Mouse (Mus musculus): ENCODE data around the gene Cldn9. TPM values are rescaled to one million over a fixed set of nuclear protein-coding genes. Genes with fewer than 3 reads are reported as not detected.
A peak's percentile ranks its signal among the peaks of the same experiment; 100 is the strongest.

Gene Cldn9
- total and polyA plus RNA-seq, 2 experiments, result not detected

DNA sequence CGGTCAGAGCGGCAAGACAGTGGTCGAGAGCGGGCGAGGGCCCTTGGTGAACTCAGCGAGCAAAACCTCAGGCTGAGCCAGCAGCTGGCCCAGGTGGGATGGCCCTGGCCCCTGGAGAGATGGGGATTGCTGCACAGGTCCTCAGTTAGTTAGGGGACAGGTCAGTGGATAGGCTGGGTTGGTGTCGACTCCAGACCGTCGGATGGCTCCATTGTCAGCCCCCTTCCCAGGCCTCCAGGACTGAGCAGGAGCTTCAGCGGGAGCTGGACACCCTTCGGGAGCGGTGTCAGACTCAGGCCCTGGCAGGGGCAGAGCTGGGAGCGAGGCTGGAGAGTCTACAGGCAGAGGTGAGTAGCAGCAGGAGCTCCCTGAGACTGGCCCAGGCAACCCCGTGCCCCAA, 18.3 kb downstream of the Cldn9 start:
- TF ChIP-seq POLR2A (IDR thresholded peaks at IDR 0.05; ENCODE audit: extremely low read depth, insufficient read depth, low read length) (no peak), CTCF (IDR thresholded peaks at IDR 0.05; ENCODE audit: low read depth, low read length) (no peak)
- H3K9ac ChIP-seq (ENCODE audit: low read depth, low read length), result no peak overlapping the region

DNA sequence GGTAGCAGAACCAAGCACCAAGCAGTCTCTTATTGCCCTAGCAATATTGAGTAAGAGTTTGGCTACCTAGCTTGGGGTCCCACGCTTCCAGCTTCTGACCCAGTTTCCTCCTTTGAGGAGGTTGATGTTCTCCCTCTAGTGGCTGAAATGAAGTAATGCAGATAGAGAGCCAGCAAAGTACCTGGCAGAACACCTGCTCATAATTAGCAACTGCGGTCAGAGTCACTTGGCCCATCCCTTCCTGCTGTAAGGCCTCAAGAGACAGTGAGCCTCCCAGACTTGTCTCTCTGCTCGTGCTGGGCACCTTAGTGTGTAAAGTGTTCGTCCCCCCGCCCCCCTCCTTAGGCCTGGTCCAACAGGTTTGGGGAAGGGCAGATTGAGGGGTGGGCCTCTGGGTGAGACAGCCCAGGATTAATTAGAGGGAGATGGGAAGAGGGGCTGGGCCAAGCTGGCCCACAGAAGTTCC, 19.2 kb downstream of the Cldn9 start:
- no peak for TF ChIP-seq POLR2A (IDR thresholded peaks at IDR 0.05; ENCODE audit: extremely low read depth, insufficient read depth, low read length)
- TF ChIP-seq CTCF (IDR thresholded peaks at IDR 0.05; ENCODE audit: low read depth, low read length), result peak; percentile 42
- WGBS, result 24% methylated on average over 5 of the region's 5 CpGs
- peak; percentile 33 for DNase-seq (ENCODE audit: extremely low read depth, low read depth, low spot score)

More for the DNA sequence above, 18.3 kb downstream of the Cldn9 start:
- no peak overlapping the region for H3K4me3 ChIP-seq (ENCODE audit: insufficient read depth, low read depth, low read length)
- no peak overlapping the region for H3K27ac ChIP-seq (replicated peaks; ENCODE audit: insufficient read depth, low read depth, low read length)
- 89% methylated on average over 14 of the region's 14 CpGs for WGBS
- H3K79me2 ChIP-seq (ENCODE audit: control insufficient read depth, insufficient read depth, low read length), result no peaks in the 10 kb centered on the region
- no peaks in the 10 kb centered on the region for H3K36me3 ChIP-seq (ENCODE audit: control insufficient read depth, insufficient read depth, low read length)
- 0 out of 2 replicates have a peak, but pooled peaks cover 4% of the 10 kb centered on the region for H3K27me3 ChIP-seq (ENCODE audit: control insufficient read depth, insufficient read depth, low read length)
- DNase-seq (ENCODE audit: extremely low read depth, low read depth, low spot score), result no peak
- no peaks in the 10 kb centered on the region for H3K4me1 ChIP-seq (ENCODE audit: control insufficient read depth, insufficient read depth, low read length)

DNA sequence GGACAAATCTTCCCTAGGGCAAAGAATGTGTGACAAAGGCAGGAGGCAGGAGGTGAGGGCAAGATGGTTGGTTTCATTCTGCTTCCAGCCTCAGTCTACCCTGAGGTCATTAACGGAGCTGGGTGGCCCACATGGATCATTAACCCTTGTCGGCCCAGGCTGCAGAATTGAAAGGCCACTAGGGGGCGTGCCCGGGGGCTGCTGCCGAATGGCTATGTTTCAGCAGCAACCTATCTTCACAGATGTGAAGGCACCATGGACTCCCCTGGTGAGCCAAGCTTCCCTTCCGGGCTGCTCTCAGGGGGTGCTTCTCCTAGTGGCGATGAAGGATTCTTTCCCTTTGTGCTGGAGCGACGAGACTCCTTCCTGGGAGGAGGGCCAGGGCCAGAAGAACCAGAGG, 22.3 kb downstream of the Cldn9 start:
- DNase-seq (ENCODE audit: extremely low read depth, low read depth, low spot score), result no peak
- 0 out of 2 replicates have a peak, but pooled peaks cover 4% of the 10 kb centered on the region for H3K27me3 ChIP-seq (ENCODE audit: control insufficient read depth, insufficient read depth, low read length)
- H3K79me2 ChIP-seq (ENCODE audit: control insufficient read depth, insufficient read depth, low read length), result no peaks in the 10 kb centered on the region
- WGBS, result 7% methylated on average over 9 of the region's 9 CpGs
- no peak for TF ChIP-seq POLR2A (IDR thresholded peaks at IDR 0.05; ENCODE audit: extremely low read depth, insufficient read depth, low read length)
- peak; percentile 51 for TF ChIP-seq CTCF (IDR thresholded peaks at IDR 0.05; ENCODE audit: low read depth, low read length)
- H3K4me3 ChIP-seq (ENCODE audit: insufficient read depth, low read depth, low read length), result no peak overlapping the region
- no peaks in the 10 kb centered on the region for H3K4me1 ChIP-seq (ENCODE audit: control insufficient read depth, insufficient read depth, low read length)
- no peak overlapping the region for H3K9ac ChIP-seq (ENCODE audit: low read depth, low read length)
- no peak overlapping the region for H3K27ac ChIP-seq (replicated peaks; ENCODE audit: insufficient read depth, low read depth, low read length)
- no peaks in the 10 kb centered on the region for H3K36me3 ChIP-seq (ENCODE audit: control insufficient read depth, insufficient read depth, low read length)

More for the DNA sequence above, 19.2 kb downstream of the Cldn9 start:
- no peak overlapping the region for H3K4me3 ChIP-seq (ENCODE audit: insufficient read depth, low read depth, low read length)
- no peaks in the 10 kb centered on the region for H3K4me1 ChIP-seq (ENCODE audit: control insufficient read depth, insufficient read depth, low read length)
- H3K36me3 ChIP-seq (ENCODE audit: control insufficient read depth, insufficient read depth, low read length), result no peaks in the 10 kb centered on the region
- H3K9ac ChIP-seq (ENCODE audit: low read depth, low read length), result no peak overlapping the region
- H3K27ac ChIP-seq (replicated peaks; ENCODE audit: insufficient read depth, low read depth, low read length), result no peak overlapping the region
- H3K79me2 ChIP-seq (ENCODE audit: control insufficient read depth, insufficient read depth, low read length), result no peaks in the 10 kb centered on the region
- 0 out of 2 replicates have a peak, but pooled peaks cover 4% of the 10 kb centered on the region for H3K27me3 ChIP-seq (ENCODE audit: control insufficient read depth, insufficient read depth, low read length)

DNA sequence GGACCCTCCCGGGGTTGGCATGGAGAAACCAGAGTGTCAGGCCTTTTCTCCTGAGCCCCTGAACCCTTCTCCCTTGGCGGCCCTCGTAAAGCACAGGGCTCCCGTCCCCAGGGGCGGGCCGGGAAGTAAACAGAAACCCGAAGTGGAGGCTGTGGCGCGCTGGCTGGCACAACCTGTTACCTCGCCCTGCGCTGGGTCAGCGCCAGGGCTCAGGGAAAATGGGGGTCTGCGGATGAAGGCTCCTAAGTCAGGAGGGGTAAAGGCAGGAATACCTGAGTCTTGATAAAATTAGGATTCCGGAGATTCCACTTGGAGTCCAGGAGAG, 23.0 kb downstream of the Cldn9 start:
- H3K27me3 ChIP-seq (ENCODE audit: control insufficient read depth, insufficient read depth, low read length), result 0 out of 2 replicates have a peak, but pooled peaks cover 4% of the 10 kb centered on the region
- 2% methylated on average over 14 of the region's 14 CpGs for WGBS

DNA sequence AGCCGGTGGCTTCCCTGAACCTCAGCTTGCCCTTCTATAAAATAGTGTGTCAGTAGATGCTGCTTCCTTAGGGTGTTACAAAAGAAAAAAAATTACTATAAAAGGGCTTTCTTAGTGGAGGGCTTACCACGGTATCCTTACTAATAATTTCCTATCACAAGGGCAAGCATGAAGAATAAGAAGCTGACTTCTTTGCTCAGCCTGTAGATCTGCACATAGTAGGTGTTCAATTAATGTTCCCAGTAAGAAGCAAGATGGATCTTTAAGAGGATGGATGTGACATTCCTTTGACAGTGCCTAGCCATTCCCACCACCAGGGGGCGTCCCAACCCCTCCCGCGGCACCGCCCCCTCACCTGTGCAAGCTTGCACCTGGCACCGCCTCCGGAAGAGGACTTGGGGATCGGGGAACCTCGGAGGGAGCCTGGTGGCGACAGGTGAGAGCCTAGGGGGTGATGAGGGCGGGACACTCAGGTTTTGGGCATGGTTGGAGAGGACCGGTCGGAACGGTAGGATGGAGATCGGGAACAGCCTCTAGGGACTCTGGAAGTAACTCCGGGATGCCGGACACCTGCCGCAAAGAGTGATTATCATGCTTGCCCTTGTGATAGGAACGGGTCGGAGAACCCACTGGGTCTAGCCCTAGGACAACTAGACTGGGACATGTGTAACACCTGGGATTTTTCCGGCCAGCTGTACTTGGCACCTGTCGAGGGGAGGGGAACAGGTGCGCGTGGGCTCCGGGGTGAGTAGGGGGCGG, 23.5 kb downstream of the Cldn9 start, which contains the start of gene Bicdl2:
Bicdl2 (plus strand) TSS at position 390 of the 759 bp plus-strand sequence.
- no peaks in the 10 kb centered on the region for H3K36me3 ChIP-seq (ENCODE audit: control insufficient read depth, insufficient read depth, low read length)
- H3K27ac ChIP-seq (replicated peaks; ENCODE audit: insufficient read depth, low read depth, low read length), result no peak within 1 kb of the TSS
- H3K79me2 ChIP-seq (ENCODE audit: control insufficient read depth, insufficient read depth, low read length), result no peaks in the 10 kb centered on the region
- DNase-seq (ENCODE audit: extremely low read depth, low read depth, low spot score), result peak; percentile 12
- H3K27me3 ChIP-seq (ENCODE audit: control insufficient read depth, insufficient read depth, low read length), result 0 out of 2 replicates have a peak, but pooled peaks cover 4% of the 10 kb centered on the region
- H3K9ac ChIP-seq (ENCODE audit: low read depth, low read length), result no peak within 1 kb of the TSS
- peak within 1 kb of the TSS; percentile 39; the same call in 1 of the 2 replicates for H3K4me3 ChIP-seq (ENCODE audit: insufficient read depth, low read depth, low read length)
- 3% methylated on average over 27 of the region's 27 CpGs for WGBS
- TF ChIP-seq POLR2A (IDR thresholded peaks at IDR 0.05; ENCODE audit: extremely low read depth, insufficient read depth, low read length) (no peak), CTCF (IDR thresholded peaks at IDR 0.05; ENCODE audit: low read depth, low read length) (peak; percentile 84)
- no peaks in the 10 kb centered on the region for H3K4me1 ChIP-seq (ENCODE audit: control insufficient read depth, insufficient read depth, low read length)

More for the DNA sequence above, 23.0 kb downstream of the Cldn9 start:
- no peak for DNase-seq (ENCODE audit: extremely low read depth, low read depth, low spot score)
- Histone ChIP-seq H3K4me1 (ENCODE audit: control insufficient read depth, insufficient read depth, low read length) (no peaks in the 10 kb centered on the region), H3K36me3 (ENCODE audit: control insufficient read depth, insufficient read depth, low read length) (no peaks in the 10 kb centered on the region), H3K9ac (ENCODE audit: low read depth, low read length) (no peak overlapping the region), H3K4me3 (ENCODE audit: insufficient read depth, low read depth, low read length) (peak overlapping the region; percentile 7; the same call in 1 of the 2 replicates), H3K27ac (replicated peaks; ENCODE audit: insufficient read depth, low read depth, low read length) (no peak overlapping the region), H3K79me2 (ENCODE audit: control insufficient read depth, insufficient read depth, low read length) (no peaks in the 10 kb centered on the region)
- TF ChIP-seq CTCF (IDR thresholded peaks at IDR 0.05; ENCODE audit: low read depth, low read length) (no peak), POLR2A (IDR thresholded peaks at IDR 0.05; ENCODE audit: extremely low read depth, insufficient read depth, low read length) (no peak)

DNA sequence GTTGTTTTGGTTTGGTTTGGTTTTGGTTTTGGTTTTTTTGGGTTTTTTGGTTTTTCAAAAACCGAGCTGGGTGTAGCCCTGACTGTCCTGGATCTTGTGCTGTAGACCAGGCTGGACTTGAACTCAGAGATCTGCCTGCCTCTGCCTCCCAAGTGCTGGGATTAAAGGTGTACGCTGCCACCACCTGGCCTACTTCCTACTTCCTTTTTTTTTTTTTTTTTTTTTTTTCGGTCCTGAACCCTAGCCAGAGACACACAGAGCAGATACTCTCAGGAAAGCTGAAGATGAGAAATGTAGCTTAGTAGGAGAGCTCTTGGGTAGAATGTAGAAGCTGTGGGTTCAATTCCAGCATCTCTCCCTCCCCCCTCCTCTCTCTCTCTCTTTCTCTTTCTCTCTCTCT, 25.4 kb downstream of the Cldn9 start:
- WGBS, result 75% methylated on average over 3 of the region's 3 CpGs
- H3K9ac ChIP-seq (ENCODE audit: low read depth, low read length), result no peak overlapping the region
- no peaks in the 10 kb centered on the region for H3K4me1 ChIP-seq (ENCODE audit: control insufficient read depth, insufficient read depth, low read length)
- H3K4me3 ChIP-seq (ENCODE audit: insufficient read depth, low read depth, low read length), result no peak overlapping the region
- DNase-seq (ENCODE audit: extremely low read depth, low read depth, low spot score), result no peak
- H3K27me3 ChIP-seq (ENCODE audit: control insufficient read depth, insufficient read depth, low read length), result 0 out of 2 replicates have a peak, but pooled peaks cover 4% of the 10 kb centered on the region
- H3K79me2 ChIP-seq (ENCODE audit: control insufficient read depth, insufficient read depth, low read length), result no peaks in the 10 kb centered on the region
- no peaks in the 10 kb centered on the region for H3K36me3 ChIP-seq (ENCODE audit: control insufficient read depth, insufficient read depth, low read length)
- TF ChIP-seq POLR2A (IDR thresholded peaks at IDR 0.05; ENCODE audit: extremely low read depth, insufficient read depth, low read length) (no peak), CTCF (IDR thresholded peaks at IDR 0.05; ENCODE audit: low read depth, low read length) (no peak)
- H3K27ac ChIP-seq (replicated peaks; ENCODE audit: insufficient read depth, low read depth, low read length), result no peak overlapping the region

All from liver, adult 2 months (tissue).